Mouse (Mus musculus): Measurements from ENCODE around the gene Dclk3.

DNA sequence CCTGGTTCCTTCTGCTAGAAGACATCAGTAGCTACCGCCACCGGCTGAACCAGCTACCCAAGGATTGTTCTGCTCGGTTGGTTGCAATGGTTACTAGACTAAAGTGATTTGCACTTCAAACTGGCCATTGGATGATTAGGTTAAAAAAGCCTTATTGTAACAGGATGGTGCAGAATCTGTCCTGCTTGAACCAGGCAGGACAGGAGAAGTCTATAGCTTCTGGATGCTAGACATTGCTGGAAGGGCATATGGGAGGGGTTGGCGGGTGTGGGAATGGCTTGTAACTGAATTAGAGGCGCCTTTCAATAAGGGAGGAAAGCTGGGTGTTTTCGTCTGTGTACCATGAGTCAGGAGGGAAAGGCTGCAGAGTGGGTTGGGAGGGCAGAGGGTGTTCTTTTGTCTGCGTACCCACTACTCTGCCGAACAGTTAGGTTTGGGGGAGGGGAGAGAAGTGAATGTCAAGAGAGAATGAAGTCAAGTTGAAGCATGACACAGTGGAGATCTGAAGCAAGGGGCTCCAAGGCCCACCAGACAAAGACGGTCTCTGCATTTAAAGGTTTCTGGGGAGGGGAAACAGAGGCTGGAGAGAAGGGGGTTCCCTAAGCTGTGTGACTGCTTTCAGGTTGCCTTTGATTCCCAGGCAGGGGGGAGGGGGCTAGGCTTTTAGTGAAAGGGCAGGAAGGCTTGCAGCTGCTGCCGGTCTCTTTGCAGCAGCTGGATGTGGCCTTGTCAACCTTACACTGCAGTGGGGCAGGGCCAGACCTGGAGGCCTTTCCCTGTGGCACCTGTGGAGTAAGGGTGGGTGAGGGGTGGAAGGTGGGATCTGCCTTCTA is 48.0 kb downstream of the Dclk3 start:
- TF ChIP-seq CTCF (IDR thresholded peaks at IDR 0.05; ENCODE audit: low read depth, low read length) (no peak), POLR2A (IDR thresholded peaks at IDR 0.05; ENCODE audit: insufficient read depth, low read length) (no peak)

Data from ES-Bruce4 (cell line).